Mouse (Mus musculus): ENCODE results near the gene Thap12. TPM values are rescaled to one million over a fixed set of nuclear protein-coding genes. Genes with fewer than 3 reads are reported as not detected.

The Thap12 gene
- polyA plus RNA-seq, 1 experiment = 38.9 TPM

GRCm38 (mm10) chr7:98767261-98767660 is 64.4 kb downstream of the Thap12 start:
- Histone ChIP-seq H3K4me1 (ENCODE audit: control insufficient read depth, insufficient read depth, low read length) (no peaks in the 10 kb centered on the region), H3K4me3 (ENCODE audit: insufficient read depth, low read length) (no peak overlapping the region), H3K27ac (ENCODE audit: insufficient read depth, low read length) (no peak overlapping the region)
- TF ChIP-seq CTCF (IDR thresholded peaks at IDR 0.05; ENCODE audit: extremely low read depth, insufficient read depth, low read length) = no peak
- no peak for TF ChIP-seq POLR2A (IDR thresholded peaks at IDR 0.05; ENCODE audit: extremely low read depth, insufficient read depth, low read length)

Other genes with a start within 250 kb of the Thap12 start
- gene Lrrc32, start 213.8 kb upstream of the Thap12 start, polyA plus RNA-seq (2012; rRNA removed) = 4.4 and 4.6 TPM in 2 replicates
- 46.9 and 50.9 TPM in 2 replicates for gene Emsy, start 46.3 kb upstream of the Thap12 start, polyA plus RNA-seq (2012; rRNA removed)
- gene Wnt11, start 132.0 kb downstream of the Thap12 start, polyA plus RNA-seq (2012; rRNA removed) = 0.69 and 0.78 TPM in 2 replicates

Measured in cortical plate, adult 2 months (tissue).